Mouse (Mus musculus) CH12.LX (cell line): ENCODE data around the gene Asic4.

Source experiments
- CTCF ChIP-seq, 2 experiments: IDR thresholded peaks in 1 of 2; conservative IDR thresholded peaks in 1 of 2; 2 replicates each; pipeline ENCODE4 v1.5.1; 2011 to 2012; ENCODE audit warnings: low read depth in 2 of 2, low read length in 2 of 2, improper control_type of control experiment in 1 of 2, inconsistent platforms in 1 of 2, mild to moderate bottlenecking in 1 of 2, moderate library complexity in 1 of 2
- NELFE ChIP-seq: IDR thresholded peaks from 2 replicates; pipeline ENCODE4 v1.6.1; 2011; ENCODE audit warnings: low read depth, low read length, improper control_type of control experiment
- POLR2A ChIP-seq: IDR thresholded peaks from 2 replicates; pipeline ENCODE4 v1.6.1; 2011; ENCODE audit warnings: low read depth, mild to moderate bottlenecking, improper control_type of control experiment, low read length
- TCF12 ChIP-seq: IDR thresholded peaks from 2 replicates; pipeline ENCODE4 v1.6.1; 2014; ENCODE audit warnings: low read depth, mild to moderate bottlenecking, inconsistent platforms, low read length, improper control_type of control experiment

GRCm38 (mm10) chr1:75490785-75491551 is 40.7 kb downstream of the Asic4 start:
- TF ChIP-seq NELFE = no peak
- no peak for TF ChIP-seq POLR2A
- TF ChIP-seq TCF12 = no peak
- TF ChIP-seq CTCF (conservative IDR thresholded peaks at IDR 0.05 in 1 of 2, IDR thresholded peaks at IDR 0.05 in 1 of 2; ENCODE audit: low read depth in 2 of 2, low read length in 2 of 2) = no peak
